Mouse (Mus musculus) layer of hippocampus, adult 11-12 months (tissue): Measurements from ENCODE around the gene Khdrbs2.
"Not testable (repeated sequence)": the region's sequence is repeated elsewhere in the genome, so short reads cannot be mapped to it uniquely, and the experiment has no call there.

ENCODE experiments used
- DNase-seq: peaks from one replicate; pipeline ENCODE4 v3.0.0; 2022; ENCODE audit warnings: low spot score

Gene Khdrbs2

DNA sequence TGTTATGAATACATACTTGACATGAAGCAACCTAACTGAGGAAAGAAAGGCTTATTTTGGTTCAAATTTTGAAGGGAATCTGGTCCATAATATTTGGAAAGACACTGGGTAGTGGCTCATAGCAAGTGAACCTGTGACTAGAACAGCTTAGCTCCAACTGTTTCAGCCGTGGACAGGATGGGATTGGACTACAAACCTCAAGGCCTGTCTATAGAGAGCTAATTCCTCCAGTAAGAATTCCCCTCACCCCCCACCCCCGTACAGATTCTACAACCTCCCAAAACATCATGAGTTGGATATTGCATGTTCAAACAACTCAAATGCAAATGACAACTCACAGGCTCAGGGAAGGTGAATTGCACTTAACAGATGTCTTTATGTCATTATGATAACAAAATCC is 298.5 kb downstream of the Khdrbs2 start:
- no peak for DNase-seq

DNA sequence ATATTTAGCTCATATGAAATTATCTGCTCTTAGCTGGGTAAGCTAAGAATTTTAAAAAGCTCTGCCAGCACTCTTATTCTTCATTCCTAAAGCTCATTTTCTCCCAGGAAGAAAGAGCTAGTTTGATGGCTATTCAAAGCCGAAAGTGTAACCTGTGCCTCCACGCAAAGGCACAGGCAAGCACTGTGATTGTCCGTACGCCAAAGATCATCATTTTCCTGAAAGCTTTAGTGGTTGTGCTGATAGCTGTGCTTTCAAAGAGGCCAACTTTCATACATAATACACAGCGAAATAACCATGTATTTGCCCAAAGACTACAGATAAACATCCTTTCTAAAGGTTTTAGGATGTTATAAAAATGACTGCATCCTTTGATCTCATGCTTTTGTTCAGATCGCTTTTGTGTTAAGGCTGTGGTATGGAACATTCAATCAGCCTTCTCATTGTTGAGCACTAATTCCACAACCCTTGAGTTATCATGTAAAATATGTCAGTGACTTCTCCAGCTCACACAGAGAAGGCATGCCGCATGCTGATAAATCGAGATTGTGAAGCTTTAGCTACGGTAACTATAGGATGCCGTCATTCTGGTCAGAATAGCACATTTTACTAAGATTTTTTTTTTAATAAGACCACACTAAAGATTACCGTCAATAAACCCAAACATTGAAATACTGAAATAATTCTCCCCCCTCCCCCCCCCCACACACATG is 299.1 kb downstream of the Khdrbs2 start:
- no peak for DNase-seq

DNA sequence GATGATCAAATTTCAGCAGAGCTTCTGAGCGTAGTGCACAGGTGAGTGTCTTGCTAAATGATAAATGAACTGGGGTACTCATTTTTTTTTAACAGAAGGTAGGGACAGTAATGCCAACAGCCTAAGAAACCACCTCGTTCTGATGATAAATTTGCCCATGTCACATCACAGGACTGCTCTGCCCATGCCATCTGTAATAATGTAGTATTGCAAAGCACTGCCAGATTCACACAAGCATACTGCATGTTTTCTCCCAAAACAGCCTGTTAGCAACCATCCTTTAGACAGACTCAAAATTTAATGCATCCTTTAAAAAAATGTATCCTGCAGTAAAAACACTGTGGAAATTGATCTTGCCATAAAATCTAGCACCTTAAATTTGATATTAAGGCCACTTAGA is 315.4 kb downstream of the Khdrbs2 start:
- DNase-seq, result peak; percentile 12

DNA sequence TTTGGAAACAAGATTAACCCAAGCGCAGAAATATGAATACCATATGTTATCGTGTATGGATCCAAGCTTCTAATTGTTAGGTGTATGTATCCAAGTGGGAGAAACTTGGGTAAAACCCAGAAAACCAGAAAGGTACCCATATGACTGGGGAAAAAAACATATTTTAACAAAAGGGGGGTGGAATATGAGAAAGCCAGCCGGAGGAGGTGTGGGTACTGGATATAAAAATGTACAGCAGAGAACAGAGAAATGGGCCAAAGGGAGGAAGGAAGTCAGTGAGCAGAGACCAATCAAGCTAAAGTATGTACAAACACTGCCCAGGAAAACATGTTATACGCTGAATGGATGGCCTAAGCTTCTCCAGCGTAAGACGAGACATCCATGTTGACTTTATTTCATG is 330.9 kb downstream of the Khdrbs2 start:
- DNase-seq, result peak; percentile 17

DNA sequence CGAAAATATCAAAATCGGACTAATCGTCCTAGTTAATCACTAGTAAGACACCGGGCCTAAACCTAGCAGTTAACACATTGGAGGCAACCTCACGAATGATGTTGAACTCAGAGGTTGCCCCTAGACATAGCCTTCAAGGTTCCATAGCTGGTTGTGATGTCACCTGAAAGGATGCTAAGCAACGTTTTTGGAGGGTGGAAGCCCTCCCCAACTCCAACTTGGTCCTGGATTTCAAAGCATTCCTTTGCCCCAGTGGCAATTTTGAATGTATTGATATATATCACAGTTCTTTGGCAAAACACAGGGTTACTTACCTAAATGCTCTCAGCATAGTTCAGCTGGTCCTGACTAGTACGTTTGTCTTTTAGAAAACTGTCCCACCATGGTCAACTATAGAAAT is 374.7 kb downstream of the Khdrbs2 start, which contains the start of gene Gm5415:
Gene Gm5415 (minus strand): TSS at position 101 of the 400 bp plus-strand sequence.
- not testable (repeated sequence) for DNase-seq

DNA sequence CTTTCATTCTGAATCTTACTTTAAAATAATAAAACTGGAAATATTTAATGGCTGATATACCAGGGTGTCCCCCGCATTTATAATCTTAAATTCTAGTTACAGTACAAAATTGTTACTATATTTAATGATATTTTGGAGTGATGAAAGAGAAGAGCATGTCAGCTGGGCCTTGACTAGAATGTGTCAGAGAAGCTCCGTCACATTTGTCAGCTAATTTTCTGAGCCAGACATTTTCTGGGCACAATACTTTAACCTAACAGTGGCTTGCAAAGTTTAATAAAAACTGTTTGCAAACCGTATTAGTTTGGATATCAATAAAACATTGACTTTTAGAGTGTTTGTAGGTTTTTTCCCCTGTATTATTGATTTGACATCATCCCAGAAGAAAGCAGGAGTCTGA is 380.9 kb downstream of the Khdrbs2 start:
- DNase-seq, result no peak

DNA sequence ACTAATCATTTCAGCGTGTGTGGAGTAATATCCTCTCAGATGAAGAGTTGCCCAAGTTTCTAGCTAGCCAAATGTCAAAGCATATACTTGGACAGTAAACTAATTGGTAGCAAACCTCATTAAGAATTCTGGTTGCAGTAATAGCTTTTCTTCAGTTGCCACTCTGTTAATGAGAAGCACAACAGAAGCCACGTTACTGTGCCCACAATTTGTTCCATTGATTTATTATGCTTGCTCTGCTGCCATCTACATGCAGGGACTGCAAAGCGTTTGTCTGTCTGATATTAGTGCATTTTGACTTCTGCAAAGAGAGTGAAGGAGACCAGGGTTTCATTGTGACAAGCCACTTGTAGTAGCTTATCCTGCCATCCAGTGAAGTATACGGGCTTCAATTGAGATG is 381.4 kb downstream of the Khdrbs2 start:
- peak; percentile 54 for DNase-seq

DNA sequence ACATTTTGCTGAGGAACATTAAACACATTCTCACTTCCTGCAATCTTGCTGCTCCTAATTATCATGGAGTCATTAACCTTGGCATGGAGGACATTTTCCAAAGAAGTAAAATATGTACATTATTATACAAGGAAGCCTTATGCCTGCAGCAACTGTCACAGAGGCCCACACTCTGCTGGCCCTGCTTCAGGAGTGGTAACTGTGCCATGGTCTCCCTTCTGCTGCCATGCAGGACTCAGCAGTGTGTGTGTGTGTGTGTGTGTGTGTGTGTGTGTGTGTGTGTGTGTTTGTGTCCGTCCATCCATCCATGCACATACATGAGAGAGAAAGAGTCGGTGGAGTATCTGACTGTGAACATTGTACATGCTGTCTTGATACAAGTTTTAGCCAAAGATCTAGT is 396.4 kb downstream of the Khdrbs2 start:
- no peak for DNase-seq

DNA sequence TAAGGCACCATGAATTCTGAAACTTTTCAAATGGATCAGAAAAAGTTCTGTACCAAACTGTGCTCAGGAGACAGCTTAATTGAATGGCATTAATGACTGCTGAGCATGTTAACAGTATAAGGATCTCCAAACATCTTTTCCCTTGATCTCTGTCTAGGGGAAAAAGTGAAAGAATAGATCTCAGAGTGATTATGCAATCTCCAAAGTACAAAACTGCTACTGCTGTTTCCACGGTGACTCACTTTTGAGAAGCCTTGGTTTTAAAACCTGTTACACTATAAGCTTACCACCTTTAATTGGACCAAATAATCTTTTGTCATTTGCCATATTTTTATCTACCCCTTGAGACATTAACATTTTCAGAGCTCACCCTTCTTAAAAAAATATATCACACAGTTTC is 453.5 kb downstream of the Khdrbs2 start:
- DNase-seq, result no peak

DNA sequence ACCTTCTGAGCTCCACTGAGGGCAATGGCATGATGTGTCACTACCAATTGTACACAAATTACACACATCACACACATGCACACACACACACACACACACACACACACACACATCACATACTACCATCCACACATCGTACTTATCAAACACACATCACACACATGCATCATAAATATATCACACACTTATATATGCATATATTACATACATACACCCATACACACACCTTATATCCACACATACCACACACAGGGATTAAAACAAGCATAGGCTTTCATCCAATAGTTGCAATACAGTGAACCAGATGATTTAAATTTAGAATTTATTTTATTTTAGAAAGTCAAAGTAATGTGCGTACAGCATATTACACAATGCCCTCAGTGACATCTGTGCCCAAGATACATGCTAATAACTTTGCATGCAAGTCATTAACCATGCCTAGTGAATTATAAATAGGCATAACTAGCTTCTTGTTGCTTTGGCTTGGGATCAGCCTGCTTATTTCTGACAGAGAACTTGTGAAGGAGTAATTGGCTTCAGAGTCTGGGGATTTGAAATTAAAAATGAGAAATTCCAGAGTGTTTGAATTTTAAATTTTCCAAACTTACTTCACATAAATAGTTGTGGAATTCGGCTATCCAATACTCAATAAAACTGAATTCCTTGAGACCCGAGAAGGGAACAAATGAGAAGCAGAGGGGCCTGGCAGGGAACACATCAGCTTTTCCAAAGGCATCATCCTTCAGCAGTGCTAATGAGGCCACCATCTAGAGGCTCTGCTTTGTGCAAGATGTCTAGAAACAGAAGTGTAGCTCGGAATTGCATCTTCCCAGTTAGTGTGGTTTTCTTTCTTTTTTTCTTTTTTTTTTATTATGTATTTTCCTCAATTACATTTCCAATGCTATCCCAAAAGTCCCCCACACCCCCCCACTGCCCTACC is 460.2 kb downstream of the Khdrbs2 start:
- peak; percentile 22 for DNase-seq

DNA sequence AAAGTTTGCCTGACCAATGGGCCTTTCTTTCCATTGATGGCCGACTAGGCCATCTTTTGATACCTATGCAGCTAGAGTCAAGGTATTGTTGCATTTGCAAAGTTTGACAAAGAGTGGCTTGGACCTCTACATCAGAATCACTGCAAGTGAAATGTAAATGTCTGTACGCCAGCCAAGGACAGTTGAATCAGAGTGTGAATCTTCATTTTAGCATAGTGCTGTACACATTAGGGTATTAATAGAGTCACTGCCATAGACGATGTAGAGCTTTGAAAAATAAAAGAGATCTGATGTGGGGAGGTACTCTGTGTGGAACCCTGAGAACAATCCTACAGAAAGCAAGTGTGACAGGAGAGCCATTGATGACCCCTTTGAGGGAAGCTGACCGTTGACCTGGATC is 460.9 kb downstream of the Khdrbs2 start:
- DNase-seq, result no peak

DNA sequence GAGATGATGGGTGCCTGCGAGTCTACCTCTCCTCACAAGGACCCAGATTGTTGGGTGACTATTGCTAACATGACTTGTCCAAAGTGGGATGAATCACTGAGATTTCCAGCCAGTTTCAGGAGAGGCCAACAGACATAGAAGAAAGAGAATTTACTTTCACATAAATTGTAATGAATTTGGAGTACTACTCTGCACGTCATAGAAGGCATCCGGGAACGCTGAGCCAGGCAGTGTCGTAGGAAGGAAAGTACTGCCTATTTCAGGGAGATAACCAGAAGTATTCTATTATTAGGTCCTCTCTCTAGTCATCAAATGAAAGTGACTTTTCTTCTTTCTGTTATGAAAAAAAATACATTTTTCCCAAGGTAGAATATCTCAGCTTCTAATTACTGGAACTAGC is 466.6 kb downstream of the Khdrbs2 start:
- DNase-seq, result no peak

DNA sequence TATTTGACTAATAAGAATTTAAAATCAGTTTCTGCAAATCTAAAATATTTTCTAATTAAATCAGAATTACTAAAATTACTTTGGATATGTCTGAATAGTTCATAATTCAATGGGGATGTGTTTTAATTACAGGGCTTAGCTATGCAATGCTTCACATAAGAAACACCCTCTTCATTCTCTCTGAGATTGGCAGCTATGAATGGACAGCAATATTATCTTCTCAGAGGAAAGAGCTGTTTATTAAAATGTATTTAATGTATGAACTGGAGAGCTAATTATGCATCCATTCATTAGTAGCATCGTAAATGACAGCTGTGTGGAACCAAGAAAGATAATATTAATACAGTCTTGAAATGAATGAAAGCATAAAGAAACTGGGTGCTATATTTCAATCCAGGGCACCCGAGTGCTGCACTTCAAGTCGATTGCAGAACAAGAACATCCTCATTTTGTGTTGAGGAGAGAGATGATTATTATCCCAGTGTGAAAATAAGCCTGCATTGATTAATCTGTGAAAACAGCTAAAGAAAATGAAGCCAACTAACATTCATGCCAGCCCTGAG is 477.2 kb downstream of the Khdrbs2 start:
- no peak for DNase-seq

DNA sequence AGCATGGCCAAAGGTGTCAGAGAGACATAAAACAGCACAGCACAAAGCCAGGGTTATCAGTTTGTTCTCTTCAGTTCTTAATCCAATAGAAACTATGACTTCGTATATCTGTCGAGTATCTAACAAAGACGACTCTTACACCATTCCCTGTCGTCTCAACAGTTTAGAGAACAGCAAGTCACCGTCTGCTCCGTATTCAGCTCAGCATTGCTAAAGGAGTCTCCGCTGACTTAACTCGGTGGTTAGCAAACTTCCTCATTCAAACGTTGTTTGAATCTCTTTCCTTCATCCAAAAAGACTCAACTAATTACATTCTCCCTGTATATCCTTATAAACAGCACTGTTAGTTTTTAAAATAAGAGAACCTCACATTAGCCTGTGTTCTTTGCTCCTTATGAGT is 521.3 kb downstream of the Khdrbs2 start:
- no peak for DNase-seq

DNA sequence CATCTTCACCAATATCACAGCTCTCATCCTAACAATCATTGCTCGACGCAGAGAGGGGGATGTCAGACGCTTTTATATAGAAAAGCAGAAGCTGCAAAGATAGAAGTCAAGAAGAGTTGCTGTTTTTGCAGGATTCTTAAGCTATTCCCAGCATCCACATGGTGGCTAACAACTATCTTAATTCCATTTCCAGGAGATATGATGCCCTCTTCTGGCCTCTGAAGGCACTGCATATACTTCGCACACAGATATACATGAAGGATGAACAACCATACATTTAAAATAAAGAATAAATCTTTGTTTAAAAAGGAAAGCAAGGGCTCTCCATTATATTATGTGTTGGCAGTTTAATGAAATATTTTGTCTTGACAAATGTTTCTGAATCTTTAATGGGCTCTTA is 527.6 kb downstream of the Khdrbs2 start:
- no peak for DNase-seq

DNA sequence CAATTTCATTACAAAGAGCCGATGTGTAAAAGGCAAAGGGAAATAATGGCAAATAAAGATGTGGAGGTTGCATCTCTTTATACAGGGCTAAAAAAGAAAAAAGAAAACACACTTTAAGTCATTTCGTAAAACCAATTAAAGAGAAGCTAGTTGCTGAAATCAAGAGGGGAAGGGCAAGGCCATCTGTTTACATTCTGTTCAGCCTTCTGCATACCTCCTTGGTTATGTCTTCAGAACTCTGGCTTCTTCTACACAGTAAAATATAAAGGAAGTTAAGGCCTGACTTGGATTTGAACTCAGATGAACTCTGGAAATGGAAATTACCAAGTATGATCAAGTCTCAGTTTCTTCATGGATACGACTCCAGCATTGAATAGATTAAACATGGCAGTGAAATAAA is 528.8 kb downstream of the Khdrbs2 start:
- DNase-seq, result no peak
